Mouse (Mus musculus) urinary bladder, postnatal 10 days (tissue): ENCODE measurements around the gene Rap1a.

Source experiments
- DNase-seq: peaks from one replicate; pipeline ENCODE4 v3.0.0; 2022; ENCODE audit warnings: low spot score

The Rap1a gene

DNA sequence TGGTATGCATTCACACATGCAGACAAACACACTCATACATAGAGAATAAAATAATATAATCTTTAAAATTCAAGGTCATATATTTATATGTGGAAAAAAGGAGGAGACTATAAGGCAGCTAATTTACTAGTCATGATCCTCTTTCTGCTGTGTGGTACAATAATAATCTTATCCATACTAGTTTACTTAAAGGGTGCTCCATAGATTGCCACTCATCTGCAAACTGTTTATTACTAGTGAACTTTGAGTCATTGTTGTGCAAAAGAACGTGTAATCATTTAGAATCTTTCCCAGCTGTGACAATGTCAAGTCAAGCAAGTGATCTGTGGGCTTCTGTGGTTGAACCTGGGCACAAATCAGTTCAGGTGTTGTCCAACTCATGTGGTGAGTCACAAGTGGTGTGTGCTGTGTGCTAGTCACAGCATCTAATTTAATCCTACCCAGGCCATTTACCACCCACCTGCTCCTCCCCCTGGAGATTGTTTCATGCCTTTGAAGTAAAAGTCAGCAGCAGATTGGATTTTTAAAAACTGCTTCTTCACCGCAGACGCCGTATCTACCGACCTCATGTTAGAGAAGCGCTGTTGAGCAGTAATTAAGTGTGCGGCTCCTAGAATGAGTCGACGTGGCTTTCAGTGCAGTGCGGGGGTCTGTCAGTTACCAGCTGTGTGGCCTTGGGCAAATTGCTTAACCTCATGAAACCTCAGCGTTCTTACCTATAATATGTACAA is 5.5 kb upstream of the Rap1a start:
- DNase-seq = no peak

DNA sequence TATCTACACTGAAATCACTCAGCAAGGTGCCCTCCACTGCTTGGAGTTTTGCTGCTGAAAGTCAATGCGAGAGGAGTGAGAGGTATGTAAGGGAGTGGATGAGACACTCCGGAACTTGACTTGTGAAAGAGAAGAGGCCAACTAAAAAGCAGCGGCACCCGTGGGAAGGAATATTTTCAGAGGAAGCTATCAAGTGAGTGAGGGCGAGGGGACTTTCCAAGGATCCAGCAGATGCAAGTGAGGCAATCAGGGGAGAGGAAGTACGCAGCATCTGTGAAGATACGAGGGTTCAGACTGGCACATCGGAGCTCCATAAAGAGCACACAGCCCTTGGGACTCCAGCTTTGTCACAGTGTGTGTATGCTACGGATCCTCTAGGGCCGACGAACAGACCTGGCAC is 2.5 kb upstream of the Rap1a start:
- DNase-seq = no peak

DNA sequence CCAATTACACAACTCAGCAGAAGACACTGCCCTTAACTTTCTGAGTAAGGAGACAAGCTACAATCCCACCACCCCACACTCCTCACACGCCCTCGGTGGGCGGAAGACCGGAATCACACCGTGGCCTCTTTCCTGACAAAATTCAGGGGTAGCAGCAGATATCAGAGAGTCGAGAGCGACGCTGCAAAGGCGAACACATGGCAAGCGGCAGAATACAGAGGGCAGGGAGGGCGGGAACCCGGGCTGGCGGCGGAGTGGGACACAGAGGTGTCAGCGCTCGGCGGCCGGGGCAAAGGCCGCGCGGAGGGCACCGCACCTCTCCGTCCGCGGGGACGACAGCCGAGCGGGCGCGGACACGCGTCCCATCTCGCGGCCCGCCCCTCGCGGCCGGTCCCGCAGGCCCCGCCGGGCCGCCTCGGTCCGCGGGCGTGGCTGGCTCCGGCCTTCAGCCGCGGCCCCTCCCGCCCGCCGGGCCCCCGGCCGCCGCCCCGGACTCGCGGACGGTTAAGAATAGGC is 403 bp downstream of the Rap1a start:
- no peak for DNase-seq

DNA sequence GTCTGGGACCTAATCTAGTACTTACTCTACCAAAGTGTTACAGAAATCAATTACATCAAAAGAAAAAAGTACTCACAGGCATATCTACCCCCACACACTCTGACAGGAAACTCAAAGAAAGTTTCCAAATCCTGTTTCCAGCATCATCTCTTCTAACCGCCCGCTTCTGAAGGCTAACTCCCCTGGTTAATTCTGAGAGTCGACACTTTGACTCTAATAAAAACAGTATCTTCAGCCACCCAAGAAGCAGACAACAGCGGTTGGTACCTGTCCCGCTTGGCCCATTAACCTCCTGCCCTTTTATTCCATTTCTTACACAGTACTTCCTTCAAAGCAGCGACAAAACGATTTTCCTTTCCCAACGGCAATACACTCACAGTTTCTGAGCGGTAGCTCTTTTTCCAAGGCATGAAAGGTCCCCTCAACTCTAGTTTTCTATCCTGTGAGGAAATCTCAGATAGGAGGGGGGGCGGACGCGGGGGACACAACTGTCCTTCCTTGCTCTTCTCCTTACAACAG is 921 bp downstream of the Rap1a start:
- DNase-seq = no peak

GRCm38 (mm10) chr3:105799375-105799774 is 1.8 kb downstream of the Rap1a start:
- no peak for DNase-seq

DNA sequence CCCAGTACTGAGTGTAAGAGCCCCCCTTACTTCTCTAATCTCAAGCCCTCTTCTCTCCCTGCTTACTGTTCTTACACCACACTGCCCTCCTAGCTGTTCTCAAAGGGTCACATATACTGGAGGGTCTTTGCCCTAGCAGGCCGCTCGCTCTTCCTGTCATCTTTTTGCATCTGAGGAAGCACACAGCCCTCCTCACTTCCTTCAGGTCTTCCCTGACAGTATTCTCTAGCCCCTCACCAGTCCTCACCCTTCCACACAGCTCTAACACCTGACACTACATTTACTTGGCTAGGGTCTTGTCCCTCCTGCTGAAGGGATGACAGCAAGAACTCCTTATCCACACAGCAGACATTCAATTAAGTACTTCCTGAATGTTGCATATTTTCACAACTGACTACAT is 2.4 kb downstream of the Rap1a start:
- DNase-seq = no peak

DNA sequence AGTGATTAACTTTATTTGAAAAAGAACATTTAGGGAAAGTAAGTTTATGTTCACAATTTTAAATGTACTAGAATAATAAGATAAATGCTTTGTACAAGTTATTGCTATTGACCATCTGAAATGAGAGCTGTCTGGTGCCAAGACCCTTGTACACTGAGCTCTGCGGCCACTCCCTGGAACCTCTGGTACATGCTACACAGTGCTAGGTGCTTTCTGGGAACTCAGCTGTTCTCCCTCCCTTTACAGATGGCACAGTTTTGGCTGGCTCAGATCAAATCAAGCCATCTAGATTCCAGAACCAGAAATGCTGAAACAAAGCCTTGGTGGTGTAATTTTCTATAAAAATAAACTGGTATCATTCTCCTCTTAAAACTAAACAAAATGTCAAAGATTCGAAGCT is 3.7 kb downstream of the Rap1a start:
- no peak for DNase-seq

DNA sequence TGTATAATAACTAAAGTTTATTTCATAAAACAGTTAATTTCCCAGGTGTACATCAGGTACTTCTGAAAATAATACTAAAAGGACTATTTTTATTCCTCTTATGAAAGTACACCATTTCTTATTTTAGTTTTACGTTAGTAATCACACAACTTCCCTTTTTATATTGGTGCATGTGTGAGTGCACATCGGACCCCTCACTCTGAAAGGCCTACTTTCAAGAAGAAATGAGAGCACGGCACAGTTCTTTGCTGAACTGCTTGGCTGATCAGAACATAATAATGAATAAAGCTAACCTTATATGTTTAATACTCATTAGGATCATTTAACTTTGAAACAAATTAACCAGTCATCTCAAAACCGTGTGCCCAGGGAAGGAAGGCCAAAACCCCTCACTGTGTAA is 4.4 kb downstream of the Rap1a start:
- no peak for DNase-seq

DNA sequence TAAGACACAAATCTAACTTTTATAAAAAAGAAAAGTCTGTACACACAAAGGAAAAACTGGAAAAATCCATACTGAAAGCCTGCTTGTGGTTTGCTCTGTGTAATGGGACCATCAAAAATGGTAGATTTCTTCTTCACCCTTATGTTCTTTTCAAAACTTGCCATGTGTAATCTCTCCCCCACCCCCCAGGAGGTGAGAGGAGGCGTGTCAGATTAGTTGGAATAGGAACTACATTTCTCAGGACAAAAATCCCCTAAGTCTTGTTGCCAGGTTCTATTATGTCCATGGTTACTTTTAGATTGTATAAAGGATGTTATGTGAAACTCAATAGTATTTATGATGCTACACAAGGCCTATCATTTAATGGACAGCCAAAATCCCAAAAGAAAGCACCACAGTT is 6.8 kb downstream of the Rap1a start:
- DNase-seq = no peak

DNA sequence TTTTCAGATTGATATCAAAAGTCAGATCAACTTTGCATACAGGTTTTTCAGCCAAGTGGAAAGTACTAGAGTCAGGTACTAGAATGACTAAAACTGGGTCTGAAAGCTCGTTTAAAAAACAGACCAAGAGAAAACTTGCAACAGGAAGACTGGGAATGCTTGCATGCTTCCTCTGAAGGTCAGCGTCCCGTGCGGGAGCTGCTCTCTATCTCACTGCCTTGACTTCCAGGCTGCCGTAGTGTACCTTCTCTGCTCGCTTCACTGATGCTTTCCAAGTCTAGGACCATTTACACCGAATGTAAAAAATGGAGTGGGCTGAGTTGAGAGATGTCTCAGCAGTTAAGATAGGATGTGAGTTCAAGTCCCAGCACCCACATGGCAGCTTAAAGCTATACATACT is 8.8 kb downstream of the Rap1a start:
- DNase-seq = no peak

GRCm38 (mm10) chr3:105791129-105791528 is 10.0 kb downstream of the Rap1a start:
- no peak for DNase-seq

GRCm38 (mm10) chr3:105790338-105790737 is 10.8 kb downstream of the Rap1a start:
- DNase-seq = no peak

DNA sequence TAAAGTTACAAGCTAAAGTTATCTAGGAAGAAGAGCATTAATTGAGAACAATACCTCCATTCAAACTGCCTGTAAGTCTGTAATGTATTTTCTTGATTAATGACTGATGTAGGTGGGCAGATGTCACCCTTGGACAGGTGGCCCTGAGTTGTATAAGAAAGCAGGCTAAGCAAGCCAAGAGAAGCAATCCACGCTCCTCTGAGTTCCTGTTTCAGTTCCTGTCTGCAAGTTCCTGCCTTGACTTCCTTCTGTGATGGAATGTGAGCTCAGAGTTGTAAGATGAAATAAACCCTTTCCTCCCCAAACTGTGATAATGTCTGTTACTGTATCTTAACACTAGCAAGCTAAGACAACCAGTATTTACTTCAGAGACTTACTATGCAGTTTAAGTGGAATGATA is 11.4 kb downstream of the Rap1a start:
- DNase-seq = no peak

DNA sequence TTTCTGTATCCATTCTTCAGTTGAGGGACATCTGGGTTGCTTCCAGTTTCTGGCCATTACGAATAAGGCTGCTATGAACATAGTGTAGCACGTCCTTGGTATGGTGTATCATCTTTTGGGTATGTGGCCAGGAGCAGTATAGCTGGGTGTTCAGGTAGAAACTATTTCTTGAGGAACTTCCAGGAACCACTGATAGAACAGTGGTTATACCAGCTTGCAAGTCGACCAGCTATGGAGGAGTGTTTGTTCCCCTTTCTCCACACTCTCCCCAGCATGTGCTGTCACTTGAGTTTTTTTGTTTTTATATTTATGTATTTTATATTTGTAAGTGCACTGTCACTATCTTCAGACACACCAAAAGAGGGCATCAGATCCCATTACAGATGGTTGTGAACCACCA is 13.8 kb downstream of the Rap1a start:
- DNase-seq = no peak

GRCm38 (mm10) chr3:105785865-105786264 is 15.3 kb downstream of the Rap1a start:
- DNase-seq = no peak

DNA sequence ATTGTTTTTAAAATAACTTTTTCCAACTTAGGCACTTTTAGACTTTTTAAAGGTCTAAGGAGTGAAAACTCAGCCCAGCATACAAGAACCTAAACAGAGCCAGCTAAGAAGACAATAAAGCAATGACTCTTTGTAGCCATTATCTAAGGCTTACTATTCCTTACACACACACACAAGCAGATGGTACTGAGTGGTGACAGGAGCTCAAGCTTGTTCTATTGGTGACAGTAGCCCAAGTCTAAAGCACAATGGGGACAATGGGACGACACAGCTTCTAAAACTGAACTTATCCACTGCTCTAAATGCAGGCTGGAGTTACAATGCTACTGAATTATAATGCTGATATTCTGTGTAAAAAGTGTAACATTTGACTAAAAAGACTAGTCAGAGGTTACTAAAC is 17.3 kb downstream of the Rap1a start:
- no peak for DNase-seq

GRCm38 (mm10) chr3:105782406-105782805 is 18.7 kb downstream of the Rap1a start:
- no peak for DNase-seq

DNA sequence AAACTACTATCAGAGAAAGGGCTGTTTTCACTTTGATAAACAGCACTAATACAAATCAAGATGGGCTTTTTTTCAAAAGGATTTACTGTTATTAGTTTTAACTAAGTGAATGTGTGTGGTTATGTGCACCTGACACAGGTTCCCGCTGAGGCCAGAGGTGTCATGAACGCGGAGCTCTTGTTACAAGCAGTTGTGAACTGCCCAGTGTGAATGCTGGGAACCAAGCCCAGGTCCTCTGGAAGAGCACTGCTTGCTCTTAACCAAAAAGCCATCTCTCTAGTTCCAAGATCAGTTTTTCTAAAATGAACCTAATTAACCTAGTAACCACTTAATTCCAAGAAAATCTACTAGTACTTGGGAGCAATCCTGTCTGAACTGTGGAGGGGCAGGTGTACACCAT is 23.1 kb downstream of the Rap1a start:
- no peak for DNase-seq

- no peak for DNase-seq
Observed at GRCm38 (mm10) chr3:105774496-105774895, 26.6 kb downstream of the Rap1a start.

DNA sequence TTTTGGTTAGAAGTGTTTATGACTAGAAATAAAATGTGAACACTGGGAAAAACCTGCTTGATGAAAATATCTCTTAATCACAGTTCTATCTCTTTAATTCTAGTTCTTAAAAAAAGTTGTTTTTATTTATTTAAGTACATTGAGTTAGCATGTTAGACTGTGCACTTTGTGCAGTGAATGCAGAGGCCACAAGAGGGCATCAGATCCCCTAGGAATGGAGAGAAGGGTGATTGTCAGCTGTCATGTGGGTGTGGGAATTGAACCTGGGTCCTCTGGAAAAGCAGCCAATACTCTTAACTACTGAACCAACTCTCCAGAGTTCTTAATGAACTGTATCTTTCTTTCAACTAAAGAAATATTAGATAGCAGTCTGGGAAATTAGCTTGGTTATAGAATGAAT is 29.6 kb downstream of the Rap1a start:
- DNase-seq = no peak

- no peak for DNase-seq
Observed at GRCm38 (mm10) chr3:105770836-105771235, 30.3 kb downstream of the Rap1a start.

- no peak for DNase-seq
Observed at GRCm38 (mm10) chr3:105769380-105769779, 31.8 kb downstream of the Rap1a start.

GRCm38 (mm10) chr3:105768529-105768928 is 32.6 kb downstream of the Rap1a start:
- DNase-seq = no peak
